Mouse (Mus musculus) testis, postnatal 10 days (tissue): ENCODE measurements around the gene Tmem51.
"Not testable (repeated sequence)": the region's sequence is repeated elsewhere in the genome, so short reads cannot be mapped to it uniquely, and the experiment has no call there.

Experiments
- DNase-seq: peaks from one replicate; pipeline ENCODE4 v3.0.0; 2021; ENCODE audit warnings: low spot score

Tmem51 gene

DNA sequence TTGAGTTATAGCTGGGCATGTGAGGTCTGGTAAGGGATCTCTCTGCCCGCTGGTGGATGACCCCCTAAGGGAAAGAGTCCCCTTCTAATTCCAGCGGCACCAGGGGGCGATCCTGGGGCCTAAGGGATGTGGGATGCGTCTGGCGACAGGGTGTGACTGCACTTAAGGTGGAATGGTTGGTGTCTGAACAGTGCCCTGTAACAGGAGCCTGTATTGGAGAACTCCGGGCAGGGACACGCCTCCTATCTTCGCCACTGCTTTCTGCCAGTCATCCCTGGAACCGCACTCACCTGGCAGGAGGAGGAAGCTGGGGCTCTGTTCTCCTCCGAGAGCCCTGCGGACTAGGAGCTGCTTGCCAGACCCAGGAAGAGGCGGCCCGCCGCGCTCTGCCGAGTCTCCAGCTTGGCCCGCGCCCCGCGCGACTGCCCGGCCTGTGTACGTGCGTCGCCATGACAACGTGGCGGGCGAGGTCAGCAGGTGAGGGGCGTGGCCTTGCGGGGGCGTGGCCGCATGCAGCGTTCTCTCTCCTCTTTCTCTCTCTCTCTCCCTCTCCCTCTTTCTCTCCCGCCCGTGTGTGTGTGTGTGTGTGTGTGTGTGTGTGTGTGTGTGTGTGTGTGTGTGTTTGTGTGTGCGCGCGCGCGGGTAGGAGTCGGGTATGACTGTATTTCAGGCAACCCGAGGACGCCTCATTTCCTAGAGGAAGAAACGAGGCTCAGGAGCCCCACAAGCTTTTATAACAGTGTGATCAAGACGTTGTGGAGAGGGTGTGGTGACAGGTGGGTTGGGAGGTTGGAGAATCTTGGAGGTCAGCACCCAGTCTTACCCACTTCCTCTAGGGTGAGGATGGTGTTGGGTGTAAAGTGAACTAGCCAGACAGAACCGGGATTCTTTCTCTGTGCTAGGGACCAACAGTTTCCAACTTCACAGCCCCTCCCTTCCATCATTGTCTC lies 69.2 kb downstream of the Tmem51 start, which contains the start of gene Fhad1:
Gene Fhad1, minus strand, starts transcription at position 424 of the 950 bp plus-strand sequence.
- peak; percentile 89 for DNase-seq

DNA sequence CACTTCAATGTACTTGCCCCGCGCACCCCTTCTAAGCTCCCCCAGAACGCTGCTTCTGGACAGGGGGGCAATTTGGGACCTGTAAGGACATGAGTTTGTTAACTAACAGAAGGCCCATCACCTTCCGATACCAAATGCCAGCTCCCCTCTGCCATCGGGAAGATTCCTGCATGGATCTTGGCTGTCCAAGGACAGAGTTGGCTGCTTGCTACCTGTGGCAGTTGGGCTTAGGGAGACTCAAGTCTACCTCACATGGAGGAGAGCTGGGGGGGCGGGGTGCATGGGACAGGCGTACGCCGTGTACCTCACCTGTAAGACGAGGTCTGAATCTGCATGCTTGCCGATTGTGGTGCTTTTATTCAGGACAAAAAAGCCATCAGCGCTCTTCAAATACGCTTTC lies 72.9 kb downstream of the Tmem51 start:
- DNase-seq = no peak

DNA sequence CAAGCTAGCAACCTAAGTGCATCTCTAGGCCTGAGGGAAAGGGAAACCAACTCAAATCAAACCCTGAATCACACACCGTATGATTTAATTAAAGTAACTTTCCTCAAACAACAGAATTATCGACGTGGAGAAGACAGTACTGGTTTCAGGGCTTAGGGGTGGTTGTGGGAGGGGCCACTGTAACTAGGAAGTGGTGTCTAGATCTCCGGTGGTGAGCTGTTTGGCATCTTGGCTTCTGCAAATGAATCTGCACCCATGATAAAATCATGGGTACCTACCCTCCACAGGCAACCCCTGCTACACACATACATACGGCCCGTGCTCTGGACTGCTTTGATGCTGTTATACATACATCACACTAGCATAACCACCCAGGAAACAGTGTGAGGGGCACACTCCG lies 73.7 kb downstream of the Tmem51 start:
- no peak for DNase-seq

DNA sequence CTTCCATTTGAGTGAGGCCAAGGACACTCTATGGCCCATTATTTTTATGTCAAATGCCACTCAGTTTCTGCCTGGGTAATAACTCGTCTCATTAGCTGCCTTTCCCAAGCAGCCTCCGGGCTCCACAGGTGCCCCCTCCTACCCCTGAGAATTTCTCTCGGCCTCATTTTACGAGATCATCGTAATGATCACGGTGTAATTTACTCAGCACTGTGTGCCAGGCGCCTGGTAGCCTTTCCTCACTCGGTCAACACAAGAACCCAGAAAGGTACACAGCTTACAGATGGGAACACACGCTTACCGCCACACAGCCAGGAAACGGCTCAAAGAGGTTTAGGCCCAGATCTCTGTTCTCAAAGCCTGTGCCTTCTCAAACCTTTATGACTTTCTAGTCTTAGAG lies 75.9 kb downstream of the Tmem51 start:
- no peak for DNase-seq

DNA sequence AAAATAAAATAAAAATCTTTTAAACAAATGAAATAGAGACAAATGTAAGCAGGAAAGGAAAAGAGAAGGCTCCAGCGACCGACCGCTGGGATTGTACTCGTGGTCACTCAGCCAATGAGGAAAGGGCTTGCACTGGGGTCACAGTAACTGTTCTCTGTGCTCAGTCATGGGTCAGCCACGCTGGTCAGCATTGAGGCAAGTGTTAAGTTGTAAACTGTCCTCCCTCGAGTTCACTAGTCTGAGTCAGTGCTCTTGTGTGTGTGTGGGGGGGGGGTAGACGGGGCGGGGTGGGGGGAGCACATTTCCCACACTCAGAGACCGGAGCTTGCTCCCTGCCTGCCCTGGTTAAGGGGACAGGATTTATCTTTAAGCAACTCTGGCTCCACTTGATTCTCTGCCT lies 83.5 kb downstream of the Tmem51 start:
- DNase-seq = no peak

DNA sequence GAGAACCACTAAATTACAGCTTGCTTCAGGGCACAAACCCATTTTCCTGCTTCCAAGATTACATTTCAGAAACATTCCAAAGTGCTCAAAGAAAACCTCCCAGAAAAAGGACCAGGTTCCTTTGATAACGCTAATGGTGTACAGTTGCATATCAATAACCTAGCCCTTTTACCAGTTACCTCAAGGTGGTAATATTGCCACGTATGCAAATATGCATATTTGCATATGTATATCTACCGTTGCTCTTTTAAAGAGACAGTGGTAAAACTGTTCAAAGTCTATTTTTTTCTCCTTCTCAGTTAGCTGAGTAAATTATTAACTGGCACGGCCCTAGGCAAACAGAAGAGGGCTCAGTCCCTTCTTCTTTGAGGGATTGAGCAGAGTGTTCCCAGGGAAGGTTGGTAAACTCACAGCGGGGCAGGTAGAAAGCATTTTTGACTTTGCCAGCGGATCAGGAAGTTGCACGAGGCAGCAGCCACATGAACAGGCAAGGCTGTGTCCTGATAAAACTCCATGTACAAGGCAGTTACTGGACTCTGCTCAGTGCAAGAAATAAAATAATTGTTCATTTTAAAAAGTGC lies 84.5 kb downstream of the Tmem51 start:
- no peak for DNase-seq

DNA sequence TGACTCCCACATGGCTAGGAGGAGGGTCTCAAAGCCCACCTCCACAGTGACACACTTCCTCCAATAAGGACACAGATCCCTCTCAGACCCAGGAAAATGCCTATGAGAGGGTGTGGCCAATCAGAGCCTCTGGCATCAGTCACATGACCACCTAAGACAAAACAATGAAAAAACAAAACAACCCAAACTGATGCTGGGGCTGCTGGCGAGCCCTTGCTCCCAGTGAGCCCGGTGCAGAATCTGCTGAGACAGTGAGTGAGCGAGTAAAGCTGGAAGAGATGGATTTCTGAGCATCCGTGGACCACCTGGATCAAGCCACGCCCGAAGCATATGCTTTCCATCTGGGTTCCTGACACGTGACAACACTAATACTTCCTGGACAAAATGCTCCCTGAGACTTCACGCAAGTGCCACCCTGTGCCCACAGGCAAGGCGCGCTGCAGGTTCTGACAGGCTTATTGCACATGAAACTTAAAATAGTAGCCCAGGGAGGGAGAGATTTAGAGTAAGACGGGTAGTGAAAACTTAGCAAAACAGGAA lies 85.8 kb downstream of the Tmem51 start:
- DNase-seq = no peak

DNA sequence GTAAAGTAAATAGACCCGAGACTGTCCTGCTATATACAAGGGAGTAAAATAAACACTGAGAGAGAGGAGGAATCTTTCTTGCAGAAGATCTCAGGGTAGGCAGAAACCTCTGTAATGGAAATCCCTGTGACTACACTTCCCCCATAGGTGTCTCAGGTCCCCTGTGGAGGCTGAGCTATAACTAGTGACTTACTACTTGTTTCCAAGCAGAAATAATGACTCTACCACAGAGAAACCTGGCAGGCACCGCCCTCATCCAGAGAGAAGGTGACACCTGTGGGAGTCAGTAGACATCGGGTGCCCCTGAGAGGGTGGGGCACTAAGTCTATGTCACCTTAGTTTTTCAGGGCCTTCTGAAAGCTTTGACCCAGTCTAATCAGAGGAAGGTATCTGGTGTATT lies 87.2 kb downstream of the Tmem51 start:
- DNase-seq = no peak

DNA sequence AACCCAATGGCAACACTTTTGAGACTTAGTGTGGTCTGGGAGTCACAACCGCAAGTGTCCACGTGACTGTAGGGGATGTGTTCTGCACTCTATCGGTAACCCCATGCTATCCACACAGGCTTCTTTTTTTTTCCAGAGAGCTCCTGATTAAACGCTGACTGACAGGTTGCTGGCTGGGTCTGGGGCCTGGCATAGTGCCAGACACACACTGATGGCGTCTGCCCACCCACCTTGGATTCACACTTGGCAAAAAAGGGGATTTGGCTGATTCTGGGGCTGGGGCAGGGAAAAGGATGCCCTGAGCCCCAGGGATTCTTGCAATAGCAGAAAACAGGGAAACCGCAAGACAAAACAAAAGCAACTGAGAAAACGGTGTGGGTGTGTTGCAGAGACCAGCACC lies 88.0 kb downstream of the Tmem51 start:
- no peak for DNase-seq

DNA sequence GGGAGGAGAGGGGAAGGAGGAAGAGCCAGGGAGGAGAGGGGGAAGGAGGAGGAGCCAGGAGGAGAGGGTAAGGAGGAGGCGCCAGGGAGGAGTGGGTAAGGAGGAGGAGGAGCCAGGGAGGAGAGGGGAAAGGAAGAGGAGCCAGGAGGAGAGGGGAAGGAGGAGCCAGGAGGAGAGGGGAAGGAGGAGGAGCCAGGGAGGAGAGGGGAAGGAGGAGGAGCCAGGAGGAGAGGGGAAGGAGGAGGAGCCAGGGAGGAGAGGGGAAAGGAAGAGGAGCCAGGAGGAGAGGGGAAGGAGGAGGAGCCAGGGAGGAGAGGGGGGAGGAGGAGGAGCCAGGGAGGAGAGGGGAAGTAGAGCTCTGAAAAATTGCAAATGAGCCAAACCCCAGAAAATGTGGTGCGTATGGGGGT lies 90.0 kb downstream of the Tmem51 start:
- DNase-seq = not testable (repeated sequence)

DNA sequence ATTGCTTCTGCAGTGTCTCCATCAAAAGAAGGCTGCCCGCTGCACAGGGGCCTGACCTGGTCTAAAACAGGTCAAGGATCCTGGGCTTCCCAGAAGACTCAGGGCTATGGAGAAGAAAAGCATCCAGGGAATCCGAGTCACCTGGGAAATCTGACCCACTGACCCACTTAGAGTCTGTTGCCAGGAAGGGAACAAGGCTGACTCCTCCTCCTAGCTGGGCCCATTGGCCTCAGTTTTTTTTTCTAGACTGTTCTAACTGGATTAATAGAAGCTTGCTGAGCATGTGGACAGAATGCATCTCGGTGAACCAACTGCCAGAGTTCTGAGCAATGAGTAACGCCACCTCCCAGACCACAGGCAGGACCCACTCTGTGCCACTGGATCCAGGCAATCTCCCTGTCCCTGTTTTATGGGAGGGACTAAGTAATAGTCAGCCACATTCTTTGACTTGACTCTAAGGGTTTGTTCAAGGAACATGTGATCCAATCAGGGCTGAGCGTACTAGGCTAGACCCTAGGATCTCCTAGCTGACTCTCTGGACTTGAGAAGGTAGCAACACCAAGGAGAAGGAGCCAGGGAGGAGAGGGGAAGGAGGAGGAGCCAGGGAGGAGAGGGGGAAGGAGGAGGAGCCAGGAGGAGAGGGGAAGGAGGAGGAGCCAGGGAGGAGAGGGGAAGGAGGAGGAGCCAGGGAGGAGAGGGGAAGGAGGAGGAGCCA lies 90.6 kb downstream of the Tmem51 start:
- DNase-seq = no peak

DNA sequence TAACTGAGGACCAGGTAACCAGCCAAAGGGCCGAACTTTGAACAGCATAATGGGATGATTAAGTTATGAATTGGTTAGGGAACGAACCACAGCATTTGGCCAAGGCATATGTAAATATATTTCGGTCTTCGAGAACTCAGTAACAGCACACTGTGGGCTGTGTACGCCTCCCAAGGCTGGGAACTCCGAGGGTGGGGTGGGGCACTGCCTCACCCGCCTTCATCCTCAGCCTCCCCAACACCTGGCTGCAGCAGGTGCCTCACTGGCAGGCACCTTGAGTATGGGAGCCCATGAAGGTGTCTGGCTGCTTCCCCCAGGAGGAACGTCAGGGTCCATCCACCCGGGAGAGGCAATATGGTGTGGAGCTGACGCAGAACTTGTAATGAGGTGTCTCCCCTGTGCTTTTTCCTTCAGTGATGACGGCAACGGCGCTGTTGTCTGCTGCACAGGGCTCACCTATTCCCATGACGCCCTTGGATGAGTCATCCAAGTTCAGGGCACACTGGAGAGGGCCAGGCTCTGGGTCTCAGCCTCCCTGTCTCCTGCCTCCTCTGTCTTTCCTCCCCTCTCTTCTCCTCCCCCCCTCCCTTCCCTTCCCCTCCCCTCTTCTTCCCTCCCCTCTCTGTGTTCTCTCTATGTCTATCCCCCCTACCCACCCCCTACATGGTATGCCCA lies 91.4 kb downstream of the Tmem51 start:
- no peak for DNase-seq

DNA sequence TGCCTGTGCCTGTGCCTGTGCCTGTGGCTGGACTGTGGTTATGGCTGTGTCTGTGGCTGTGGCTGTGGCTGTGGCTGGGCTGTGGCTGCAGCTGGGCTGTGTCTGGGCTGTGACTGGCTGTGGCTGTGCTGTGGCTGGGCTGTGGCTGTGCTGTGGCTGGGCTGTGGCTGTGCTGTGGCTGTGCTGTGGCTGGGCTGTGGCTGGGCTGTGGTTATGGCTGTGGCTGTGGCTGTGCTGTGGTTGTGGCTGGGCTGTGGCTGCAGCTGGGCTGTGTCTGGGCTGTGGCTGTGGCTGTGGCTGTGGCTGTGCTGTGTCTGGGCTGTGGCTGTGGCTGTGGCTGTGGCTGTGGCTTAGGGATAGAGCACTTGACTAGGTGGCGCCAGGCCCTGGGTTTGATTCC lies 95.9 kb downstream of the Tmem51 start:
- no peak for DNase-seq

DNA sequence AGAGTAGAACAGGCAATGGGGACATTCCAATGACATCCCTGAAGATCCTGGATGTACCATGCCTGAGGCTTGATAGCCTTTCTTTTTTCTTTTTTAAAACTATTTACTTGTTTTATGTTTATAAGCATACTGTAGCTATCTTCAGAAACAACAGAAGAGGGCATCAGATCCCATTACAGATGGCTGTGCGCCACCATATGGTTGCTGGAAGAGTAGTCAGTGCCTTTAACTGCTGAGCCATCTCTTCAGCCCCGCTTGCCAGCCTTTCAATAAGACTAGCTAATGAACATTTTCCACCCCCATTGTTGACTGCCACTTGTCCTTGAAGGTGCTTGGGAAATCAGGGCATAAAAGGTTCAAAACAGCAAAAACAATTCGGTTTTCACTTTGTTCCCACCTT lies 100.4 kb downstream of the Tmem51 start:
- no peak for DNase-seq

DNA sequence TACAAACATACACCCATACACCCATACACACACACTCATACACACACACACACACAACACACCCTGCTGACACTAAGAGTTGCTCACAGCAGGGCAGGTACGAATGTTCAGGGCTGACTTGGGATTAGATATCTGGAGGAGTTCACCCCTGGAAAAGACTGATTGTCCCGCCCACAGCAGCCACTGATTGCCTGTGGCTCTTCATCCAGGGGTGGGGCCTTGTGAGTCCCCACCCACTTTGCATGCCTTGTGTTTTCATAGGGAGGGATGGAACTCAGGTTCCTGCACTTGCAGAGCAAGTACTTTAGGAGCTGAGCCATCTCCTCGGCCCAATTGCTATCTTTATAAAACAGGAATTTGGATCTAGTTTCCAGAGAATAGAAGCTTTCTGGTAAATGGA lies 102.6 kb downstream of the Tmem51 start:
- DNase-seq = no peak
